Mouse (Mus musculus) heart, adult 2 months (tissue): ENCODE measurements around the gene Asxl2.

Experiments used
- CTCF ChIP-seq: fragments of 200-600 bp; IDR thresholded peaks from 2 replicates; pipeline ENCODE4 v1.8.1; 2022; ENCODE audit warnings: antibody characterized with exemption, mild to moderate bottlenecking, moderate library complexity
- EP300 ChIP-seq: fragments of 200-500 bp; IDR thresholded peaks from 2 replicates; pipeline ENCODE4 v1.6.1; 2011; ENCODE audit warnings: low read depth, low read length, control low read depth; ENCODE audit not compliant: insufficient read depth

- TF ChIP-seq CTCF (no peak), EP300 (no peak)
Observed at GRCm38 (mm10) chr12:3463087-3463486, 36.4 kb downstream of the Asxl2 start.
